Mouse (Mus musculus) forebrain, embryonic 15.5 days (tissue): ENCODE data around the gene Olfr113. TPM values are rescaled to one million over a fixed set of nuclear protein-coding genes. Genes with fewer than 3 reads are reported as not detected.

ENCODE experiments used
- polyA plus RNA-seq: library from polyadenylated mRNA; unstranded; fragments of >200 nt; fragmentation: Nextera tagmentation; extraction: Ambion mirVana; gene quantifications from 2 replicates; pipeline ENCODE4 v1.2.1, GENCODE M21; 2015

Gene Olfr113
- polyA plus RNA-seq, 1 experiment from 2014 or later: not detected

Other genes starting within 250 kb of the Olfr113 start
- gene Olfr103, start 238.0 kb downstream of the Olfr113 start, polyA plus RNA-seq: not detected in 2 replicates
- not detected in 2 replicates for gene Olfr104-ps, start 218.1 kb downstream of the Olfr113 start, polyA plus RNA-seq
- gene Olfr105-ps, start 198.6 kb downstream of the Olfr113 start, polyA plus RNA-seq: not detected in 2 replicates
- not detected in 2 replicates for gene Olfr106-ps, start 187.3 kb downstream of the Olfr113 start, polyA plus RNA-seq
- gene Olfr107, start 178.4 kb downstream of the Olfr113 start, polyA plus RNA-seq: not detected in 2 replicates
- gene Olfr108, start 132.2 kb downstream of the Olfr113 start, polyA plus RNA-seq: not detected in 2 replicates
- not detected in 2 replicates for gene Olfr109, start 118.7 kb downstream of the Olfr113 start, polyA plus RNA-seq
- gene H2-M2, start 94.1 kb downstream of the Olfr113 start, polyA plus RNA-seq: not detected in 2 replicates
- gene Olfr110, start 85.2 kb downstream of the Olfr113 start, polyA plus RNA-seq: not detected in 2 replicates
- gene Olfr111, start 69.6 kb downstream of the Olfr113 start, polyA plus RNA-seq: not detected in 2 replicates
- gene Olfr112, start 8.2 kb downstream of the Olfr113 start, polyA plus RNA-seq: not detected in 2 replicates
- gene Olfr114, start 15.1 kb upstream of the Olfr113 start, polyA plus RNA-seq: not detected in 2 replicates
- not detected in 2 replicates for gene Olfr115, start 49.4 kb upstream of the Olfr113 start, polyA plus RNA-seq
- not detected in 2 replicates for gene Olfr116, start 49.5 kb upstream of the Olfr113 start, polyA plus RNA-seq
- gene Olfr117, start 86.1 kb upstream of the Olfr113 start, polyA plus RNA-seq: not detected in 2 replicates
- not detected in 2 replicates for gene Olfr118, start 89.3 kb upstream of the Olfr113 start, polyA plus RNA-seq
- gene Olfr119, start 118.9 kb upstream of the Olfr113 start, polyA plus RNA-seq: not detected in 2 replicates
- not detected in 2 replicates for gene Olfr120, start 144.1 kb upstream of the Olfr113 start, polyA plus RNA-seq
- gene Olfr121, start 171.2 kb upstream of the Olfr113 start, polyA plus RNA-seq: not detected in 2 replicates
- not detected in 2 replicates for gene Olfr122, start 190.9 kb upstream of the Olfr113 start, polyA plus RNA-seq
- not detected in 2 replicates for gene Olfr123, start 215.9 kb upstream of the Olfr113 start, polyA plus RNA-seq
- not detected in 2 replicates for gene Olfr124, start 222.2 kb upstream of the Olfr113 start, polyA plus RNA-seq